Mouse (Mus musculus): ENCODE data around the gene Bmpr2.

- TF ChIP-seq CTCF (IDR thresholded peaks at IDR 0.05; ENCODE audit: control insufficient read depth, insufficient read depth, insufficient read length) (no peak), USF1 (IDR thresholded peaks at IDR 0.05; ENCODE audit: low read depth) (no peak), MAX (IDR thresholded peaks at IDR 0.05) (no peak), FOSL1 (IDR thresholded peaks at IDR 0.05; ENCODE audit: insufficient read depth, low read length, poor library complexity, severe bottlenecking) (no peak), CEBPB (IDR thresholded peaks at IDR 0.05; ENCODE audit: low read depth) (no peak), MYOG (IDR thresholded peaks at IDR 0.05; ENCODE audit: control insufficient read depth, extremely low read depth, insufficient read length) (no peak)
Measured at GRCm38 (mm10) chr1:59766626-59767025, 3.4 kb downstream of the Bmpr2 start.
